Mouse (Mus musculus) ES-E14 (cell line): ENCODE data around the gene Hmx1. TPM values are rescaled to one million over a fixed set of nuclear protein-coding genes. Genes with fewer than 3 reads are reported as not detected.

Experiments
- DNase-seq: peaks from one replicate; pipeline ENCODE4 v3.0.0-alpha.2; 2013; ENCODE audit warnings: low read depth, low spot score
- H3K27ac ChIP-seq: 2 replicates; pipeline ENCODE4 v1.5.1; 2012; ENCODE audit warnings: low read depth, mild to moderate bottlenecking, low read length, moderate library complexity, mixed read lengths; ENCODE audit not compliant: poor library complexity, insufficient read depth, severe bottlenecking
- H3K36me3 ChIP-seq: 2 replicates; pipeline ENCODE4 v1.6.1; 2012; ENCODE audit warnings: mild to moderate bottlenecking, low read length, moderate library complexity, mixed read lengths; ENCODE audit not compliant: control insufficient read depth, poor library complexity, insufficient read depth, severe bottlenecking
- H3K4me1 ChIP-seq, 2 experiments: fragments of 150-350 bp in 1 of 2; sonication (generic) in 1 of 2; 2 replicates each; pipeline ENCODE4 v1.6.1; 2012; ENCODE audit warnings: low read length in 2 of 2, mild to moderate bottlenecking in 1 of 2, mixed read lengths in 1 of 2; ENCODE audit not compliant: control insufficient read depth in 2 of 2, insufficient read depth in 2 of 2, poor library complexity in 1 of 2
- H3K4me3 ChIP-seq, 2 experiments: fragments of 150-350 bp in 1 of 2; sonication (generic) in 1 of 2; 2 replicates each; pipeline ENCODE4 v1.5.1; 2012; ENCODE audit warnings: low read length in 2 of 2, low read depth in 1 of 2, mild to moderate bottlenecking in 1 of 2, mixed read lengths in 1 of 2; ENCODE audit not compliant: insufficient read depth in 1 of 2, poor library complexity in 1 of 2, severe bottlenecking in 1 of 2
- H3K9ac ChIP-seq: 2 replicates; pipeline ENCODE4 v1.6.1; 2012; ENCODE audit warnings: low read depth, mild to moderate bottlenecking, low read length, mixed read lengths; ENCODE audit not compliant: poor library complexity, insufficient read depth, severe bottlenecking
- H3K9me3 ChIP-seq: fragments of 150-350 bp; sonication (generic); 2 replicates; pipeline ENCODE4 v1.6.1; 2012; ENCODE audit warnings: low read depth, mild to moderate bottlenecking, low read length; ENCODE audit not compliant: control insufficient read depth, insufficient read depth
- CHD2 ChIP-seq: IDR thresholded peaks from 2 replicates; pipeline ENCODE4 v1.6.1; 2014; ENCODE audit warnings: mild to moderate bottlenecking, low read depth, low read length, inconsistent platforms
- HCFC1 ChIP-seq: IDR thresholded peaks from 2 replicates; pipeline ENCODE4 v1.6.1; 2012; ENCODE audit warnings: low read length, inconsistent platforms, borderline replicate concordance; ENCODE audit not compliant: insufficient read depth
- MAFK ChIP-seq: IDR thresholded peaks from 2 replicates; pipeline ENCODE4 v1.6.1; 2014; ENCODE audit warnings: mild to moderate bottlenecking, low read depth, low read length, inconsistent platforms; ENCODE audit not compliant: insufficient read depth
- ZC3H11A ChIP-seq: IDR thresholded peaks from 2 replicates; pipeline ENCODE4 v1.6.1; 2012; ENCODE audit warnings: low read depth, mild to moderate bottlenecking, inconsistent platforms, low read length, borderline replicate concordance
- ZNF384 ChIP-seq: IDR thresholded peaks from 2 replicates; pipeline ENCODE4 v1.6.1; 2012; ENCODE audit warnings: low read depth, low read length, inconsistent platforms
- in situ Hi-C, 2 experiments: fragments of 600-800 bp; cut with MboI; formaldehyde crosslinking; loops; one replicate each; pipeline ENCODE4 v1.15.1; 2025; ENCODE audit warnings: low sequenced_read_pairs in 2 of 2, inconsistent platforms in 1 of 2; ENCODE audit not compliant: unreplicated experiment in 2 of 2
- total RNA-seq: library from RNA; depleted of rRNA; stranded (reverse); fragments of 300-350 nt; gene quantifications from 2 replicates; pipeline ENCODE4 v1.2.3, GENCODE M21; 2012

The Hmx1 gene
- total RNA-seq, 1 experiment = 0.76 TPM

DNA sequence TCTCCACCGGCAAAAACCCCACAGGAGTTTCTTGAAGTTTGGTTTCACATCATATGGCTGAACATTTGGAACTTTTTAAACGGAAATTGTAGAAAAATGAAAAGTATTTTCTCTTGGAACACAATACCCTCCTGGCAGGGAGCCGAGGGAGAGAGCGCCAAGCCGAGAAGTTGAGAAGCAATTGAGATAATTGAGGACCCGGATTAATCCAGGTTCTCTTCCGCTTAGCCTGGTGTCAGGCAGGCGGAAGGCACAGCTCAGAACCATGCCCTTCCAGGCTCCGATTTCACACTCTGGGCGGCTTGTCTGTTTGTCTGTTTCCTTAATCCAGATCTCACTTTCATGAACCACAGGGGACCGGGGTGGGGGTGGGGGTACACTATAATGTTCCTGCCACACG, 23.9 kb downstream of the Hmx1 start:
- in situ Hi-C loops = no loop called here
- Histone ChIP-seq H3K4me3 (no peak overlapping the region), H3K9ac (no peak overlapping the region), H3K9me3 (no peaks in the 10 kb centered on the region), H3K36me3 (no peaks in the 10 kb centered on the region), H3K27ac (no peak overlapping the region), H3K4me1 (peaks cover 3 to 6% of the 10 kb centered on the region in 2 experiments; a peak in 2 of 4 replicates)
- DNase-seq = no peak
- TF ChIP-seq ZC3H11A (no peak), ZNF384 (no peak), HCFC1 (no peak), MAFK (no peak), CHD2 (no peak)

DNA sequence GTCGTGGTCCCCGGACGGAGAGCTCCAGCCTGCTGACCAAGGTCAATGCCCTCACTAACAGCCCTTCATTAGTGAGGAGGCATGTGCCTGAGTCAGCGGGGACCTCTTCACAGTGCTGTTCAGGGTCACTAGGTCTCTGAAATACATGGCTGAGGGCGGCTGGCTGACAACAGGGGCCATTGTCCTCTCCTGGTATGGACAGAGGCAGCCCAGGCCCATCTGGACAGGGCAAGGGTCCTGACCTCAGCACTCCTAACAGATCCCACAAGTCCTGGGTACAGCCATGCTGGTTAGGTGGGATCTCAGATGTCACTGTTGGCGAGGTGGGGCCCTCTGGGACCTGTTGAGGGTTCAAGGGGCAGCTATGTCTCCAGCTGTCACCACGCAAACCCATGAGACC, 28.8 kb downstream of the Hmx1 start:
- no peaks in the 10 kb centered on the region for H3K36me3 ChIP-seq
- H3K9me3 ChIP-seq = no peaks in the 10 kb centered on the region
- in situ Hi-C loops = no loop called here
- H3K27ac ChIP-seq = no peak overlapping the region
- no peak overlapping the region for H3K4me3 ChIP-seq
- TF ChIP-seq ZC3H11A (no peak), ZNF384 (no peak), MAFK (no peak), HCFC1 (no peak)
- no peak overlapping the region for H3K9ac ChIP-seq
- no peaks in the 10 kb centered on the region for H3K4me1 ChIP-seq
- no peak for DNase-seq

DNA sequence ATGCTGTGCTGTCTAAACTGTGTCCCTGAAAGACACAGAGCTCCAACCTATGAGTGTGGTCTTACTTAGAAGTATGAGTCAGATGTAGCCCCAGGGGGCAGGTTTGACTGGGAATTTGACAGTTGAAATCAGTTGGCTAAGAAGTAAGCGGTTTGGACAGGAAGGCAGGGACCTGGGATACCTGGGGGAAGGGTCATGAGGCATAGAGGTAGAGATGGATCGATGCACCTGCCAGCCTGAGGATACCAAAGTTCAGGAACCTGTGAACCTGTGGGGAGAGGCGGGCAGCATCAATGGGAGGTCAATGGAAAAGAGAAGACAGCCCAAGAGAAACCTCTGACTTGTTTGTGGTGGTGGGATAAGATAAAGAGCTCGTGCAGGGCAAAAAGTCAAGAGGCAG, 32.7 kb downstream of the Hmx1 start:
- H3K36me3 ChIP-seq = no peaks in the 10 kb centered on the region
- no peaks in the 10 kb centered on the region for H3K9me3 ChIP-seq
- in situ Hi-C loops = no loop called here
- DNase-seq = no peak
- H3K9ac ChIP-seq = no peak overlapping the region
- no peak overlapping the region for H3K27ac ChIP-seq
- TF ChIP-seq ZNF384 = no peak
- TF ChIP-seq CHD2 = no peak
- TF ChIP-seq HCFC1 = no peak
- no peak for TF ChIP-seq MAFK
- no peak for TF ChIP-seq ZC3H11A
- H3K4me3 ChIP-seq = no peak overlapping the region
- H3K4me1 ChIP-seq = no peaks in the 10 kb centered on the region

- no peak for DNase-seq
Measured at GRCm38 (mm10) chr5:35425218-35425617, 36.3 kb downstream of the Hmx1 start.

DNA sequence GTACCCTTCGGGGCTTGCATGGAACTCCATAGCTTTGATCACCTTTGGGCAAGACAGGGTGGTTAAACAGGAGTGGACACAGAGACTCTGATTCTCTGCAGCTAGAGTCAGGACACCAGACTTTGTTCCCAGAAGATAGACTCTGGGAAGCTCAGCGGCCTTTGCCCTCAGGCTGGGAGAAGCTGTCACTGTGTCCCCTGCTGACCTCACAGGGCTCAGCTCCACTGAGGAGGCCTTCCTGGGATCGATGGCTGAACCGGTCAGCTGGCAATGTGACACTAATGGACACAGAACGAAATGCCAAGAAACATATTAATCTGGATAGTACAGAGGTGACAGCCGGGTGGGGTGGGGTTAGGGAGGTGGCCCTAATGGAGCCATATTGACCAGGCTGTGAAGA, 39.0 kb downstream of the Hmx1 start:
- H3K36me3 ChIP-seq = no peaks in the 10 kb centered on the region
- H3K9ac ChIP-seq = no peak overlapping the region
- DNase-seq = no peak
- H3K9me3 ChIP-seq = no peaks in the 10 kb centered on the region
- in situ Hi-C loops = no loop called here
- no peak for TF ChIP-seq MAFK
- H3K4me1 ChIP-seq = no peaks in the 10 kb centered on the region
- no peak overlapping the region for H3K27ac ChIP-seq
- no peak overlapping the region for H3K4me3 ChIP-seq

More at GRCm38 (mm10) chr5:35425218-35425617, 36.3 kb downstream of the Hmx1 start:
- Histone ChIP-seq H3K27ac (no peak overlapping the region), H3K9me3 (no peaks in the 10 kb centered on the region), H3K4me3 (no peak overlapping the region), H3K9ac (no peak overlapping the region), H3K4me1 (no peaks in the 10 kb centered on the region), H3K36me3 (no peaks in the 10 kb centered on the region)
- TF ChIP-seq ZC3H11A = no peak
- no peak for TF ChIP-seq HCFC1
- TF ChIP-seq MAFK = no peak
- no peak for TF ChIP-seq CHD2
- TF ChIP-seq ZNF384 = no peak
- in situ Hi-C loops = no loop called here
